Mouse (Mus musculus): ENCODE data around the gene Snrpf. TPM values are rescaled to one million over a fixed set of nuclear protein-coding genes. Genes with fewer than 3 reads are reported as not detected.

Gene Snrpf
- polyA plus RNA-seq, 1 experiment = 38.6 TPM

GRCm38 (mm10) chr10:93544172-93544571, 45.3 kb downstream of the Snrpf start:
- TF ChIP-seq POLR2A (IDR thresholded peaks at IDR 0.05; ENCODE audit: low read depth, low read length) = no peak
- no peak for TF ChIP-seq CTCF (IDR thresholded peaks at IDR 0.05; ENCODE audit: extremely low read depth, insufficient read length, insufficient replicate concordance, low read depth, low read length)
- WGBS = 85% methylated on average over 5 of the region's 5 CpGs
- Histone ChIP-seq H3K27me3 (ENCODE audit: control insufficient read depth, insufficient read depth, low read length) (no peaks in the 10 kb centered on the region), H3K36me3 (ENCODE audit: control insufficient read depth, insufficient read depth, low read length) (no peaks in the 10 kb centered on the region), H3K4me1 (ENCODE audit: control insufficient read depth, insufficient read depth, insufficient read length, low read length) (peaks cover 4% of the 10 kb centered on the region), H3K27ac (ENCODE audit: insufficient read depth, low read depth, low read length) (no peak overlapping the region), H3K4me3 (ENCODE audit: low read depth, low read length) (no peak overlapping the region)

GRCm38 (mm10) chr10:93543176-93543575, 46.3 kb downstream of the Snrpf start:
- no peak overlapping the region for H3K27ac ChIP-seq (ENCODE audit: insufficient read depth, low read depth, low read length)
- TF ChIP-seq POLR2A (IDR thresholded peaks at IDR 0.05; ENCODE audit: low read depth, low read length) = no peak
- TF ChIP-seq CTCF (IDR thresholded peaks at IDR 0.05; ENCODE audit: extremely low read depth, insufficient read length, insufficient replicate concordance, low read depth, low read length) = no peak
- H3K27me3 ChIP-seq (ENCODE audit: control insufficient read depth, insufficient read depth, low read length) = no peaks in the 10 kb centered on the region
- 36% methylated on average over 6 of the region's 6 CpGs for WGBS
- no peak overlapping the region for H3K4me3 ChIP-seq (ENCODE audit: low read depth, low read length)
- H3K36me3 ChIP-seq (ENCODE audit: control insufficient read depth, insufficient read depth, low read length) = no peaks in the 10 kb centered on the region
- H3K4me1 ChIP-seq (ENCODE audit: control insufficient read depth, insufficient read depth, insufficient read length, low read length) = peaks cover 4% of the 10 kb centered on the region

- TF ChIP-seq POLR2A (IDR thresholded peaks at IDR 0.05; ENCODE audit: low read depth, low read length) (no peak), CTCF (IDR thresholded peaks at IDR 0.05; ENCODE audit: extremely low read depth, insufficient read length, insufficient replicate concordance, low read depth, low read length) (no peak)
- peaks cover 4% of the 10 kb centered on the region for H3K4me1 ChIP-seq (ENCODE audit: control insufficient read depth, insufficient read depth, insufficient read length, low read length)
- H3K27ac ChIP-seq (ENCODE audit: insufficient read depth, low read depth, low read length) = no peak overlapping the region
- no peaks in the 10 kb centered on the region for H3K36me3 ChIP-seq (ENCODE audit: control insufficient read depth, insufficient read depth, low read length)
- no peak overlapping the region for H3K4me3 ChIP-seq (ENCODE audit: low read depth, low read length)
- WGBS = 68% methylated on average over 4 of the region's 4 CpGs
- H3K27me3 ChIP-seq (ENCODE audit: control insufficient read depth, insufficient read depth, low read length) = no peaks in the 10 kb centered on the region
These were observed 47.1 kb downstream of the Snrpf start for GRCm38 (mm10) chr10:93542356-93542755.

- H3K4me3 ChIP-seq (ENCODE audit: low read depth, low read length) = no peak overlapping the region
- no peak overlapping the region for H3K27ac ChIP-seq (ENCODE audit: insufficient read depth, low read depth, low read length)
- peaks cover 4% of the 10 kb centered on the region for H3K4me1 ChIP-seq (ENCODE audit: control insufficient read depth, insufficient read depth, insufficient read length, low read length)
- 81% methylated on average over 1 of the region's 1 CpGs for WGBS
- no peak for TF ChIP-seq POLR2A (IDR thresholded peaks at IDR 0.05; ENCODE audit: low read depth, low read length)
- TF ChIP-seq CTCF (IDR thresholded peaks at IDR 0.05; ENCODE audit: extremely low read depth, insufficient read length, insufficient replicate concordance, low read depth, low read length) = no peak
- H3K36me3 ChIP-seq (ENCODE audit: control insufficient read depth, insufficient read depth, low read length) = no peaks in the 10 kb centered on the region
- no peaks in the 10 kb centered on the region for H3K27me3 ChIP-seq (ENCODE audit: control insufficient read depth, insufficient read depth, low read length)
These were observed 47.9 kb downstream of the Snrpf start for GRCm38 (mm10) chr10:93541585-93541984.

GRCm38 (mm10) chr10:93540431-93541210, 48.9 kb downstream of the Snrpf start, which contains the start of gene Ccdc38:
Ccdc38 (plus strand) TSS chr10:93540632.
- no peaks in the 10 kb centered on the region for H3K27me3 ChIP-seq (ENCODE audit: control insufficient read depth, insufficient read depth, low read length)
- H3K27ac ChIP-seq (ENCODE audit: insufficient read depth, low read depth, low read length) = no peak within 1 kb of the TSS
- 56% methylated on average over 17 of the region's 17 CpGs for WGBS

GRCm38 (mm10) chr10:93539775-93540430, 49.6 kb downstream of the Snrpf start, which contains the start of gene Amdhd1:
Amdhd1 (minus strand) TSS chr10:93540033.
- peak within 1 kb of the TSS; percentile 55 for H3K4me3 ChIP-seq (ENCODE audit: low read depth, low read length)
- 2% methylated on average over 35 of the region's 35 CpGs for whole genome bisulfite sequencing
- H3K36me3 ChIP-seq (ENCODE audit: control insufficient read depth, insufficient read depth, low read length) = no peaks in the 10 kb centered on the region
- no peaks in the 10 kb centered on the region for H3K27me3 ChIP-seq (ENCODE audit: control insufficient read depth, insufficient read depth, low read length)
- no peak within 1 kb of the TSS for H3K27ac ChIP-seq (ENCODE audit: insufficient read depth, low read depth, low read length)
- H3K4me1 ChIP-seq (ENCODE audit: control insufficient read depth, insufficient read depth, insufficient read length, low read length) = peaks cover 4% of the 10 kb centered on the region
- TF ChIP-seq POLR2A (IDR thresholded peaks at IDR 0.05; ENCODE audit: low read depth, low read length) (0 out of 2 replicates have a peak, but pooled peaks have one; percentile 42), CTCF (IDR thresholded peaks at IDR 0.05; ENCODE audit: extremely low read depth, insufficient read length, insufficient replicate concordance, low read depth, low read length) (peak; percentile 64)

More at GRCm38 (mm10) chr10:93540431-93541210, 48.9 kb downstream of the Snrpf start, which contains the start of gene Ccdc38:
- peak within 1 kb of the TSS; percentile 55 for H3K4me3 ChIP-seq (ENCODE audit: low read depth, low read length)
- peaks cover 4% of the 10 kb centered on the region for H3K4me1 ChIP-seq (ENCODE audit: control insufficient read depth, insufficient read depth, insufficient read length, low read length)
- no peak for TF ChIP-seq POLR2A (IDR thresholded peaks at IDR 0.05; ENCODE audit: low read depth, low read length)
- TF ChIP-seq CTCF (IDR thresholded peaks at IDR 0.05; ENCODE audit: extremely low read depth, insufficient read length, insufficient replicate concordance, low read depth, low read length) = no peak
- H3K36me3 ChIP-seq (ENCODE audit: control insufficient read depth, insufficient read depth, low read length) = no peaks in the 10 kb centered on the region

GRCm38 (mm10) chr10:93538818-93539217, 50.7 kb downstream of the Snrpf start:
- TF ChIP-seq POLR2A (IDR thresholded peaks at IDR 0.05; ENCODE audit: low read depth, low read length) (no peak), CTCF (IDR thresholded peaks at IDR 0.05; ENCODE audit: extremely low read depth, insufficient read length, insufficient replicate concordance, low read depth, low read length) (no peak)
- Histone ChIP-seq H3K36me3 (ENCODE audit: control insufficient read depth, insufficient read depth, low read length) (no peaks in the 10 kb centered on the region), H3K27me3 (ENCODE audit: control insufficient read depth, insufficient read depth, low read length) (peaks cover 4% of the 10 kb centered on the region; the same call in 1 of the 2 replicates), H3K27ac (ENCODE audit: insufficient read depth, low read depth, low read length) (no peak overlapping the region), H3K4me3 (ENCODE audit: low read depth, low read length) (no peak overlapping the region), H3K4me1 (ENCODE audit: control insufficient read depth, insufficient read depth, insufficient read length, low read length) (peaks cover 4% of the 10 kb centered on the region)
- 74% methylated on average over 6 of the region's 6 CpGs for WGBS

Data from small intestine, adult 2 months (tissue).